Mouse (Mus musculus): ENCODE measurements at regions not wholly inside any gene's neighbourhood (a gene's known extent, or its start where the extent isn't known, plus 50 kb on each side); places are given as distances from the start of the nearest gene placed in this dataset.

GRCm38 (mm10) chr1:6928658-6929057 is 2121.0 kb downstream of the Gm37988 start:
- no peak for DNase-seq (ENCODE audit: low read depth, low spot score)

- no peak for DNase-seq (ENCODE audit: low read depth, low spot score)
These were observed 2124.2 kb downstream of the Gm37988 start for GRCm38 (mm10) chr1:6931876-6932275.

- DNase-seq (ENCODE audit: low read depth, low spot score): no peak
These were observed 2162.1 kb downstream of the Gm37988 start for GRCm38 (mm10) chr1:6969838-6970237.

- no peak for DNase-seq (ENCODE audit: low read depth, low spot score)
These were observed 2166.1 kb downstream of the Gm37988 start for GRCm38 (mm10) chr1:6973749-6974327.

- no peak for DNase-seq (ENCODE audit: low read depth, low spot score)
These were observed 2171.9 kb downstream of the Gm37988 start for GRCm38 (mm10) chr1:6979626-6980025.

GRCm38 (mm10) chr1:6984226-6984625 is 2176.5 kb downstream of the Gm37988 start:
- no peak for DNase-seq (ENCODE audit: low read depth, low spot score)

- no peak for DNase-seq (ENCODE audit: low read depth, low spot score)
These were observed 2189.9 kb downstream of the Gm37988 start for GRCm38 (mm10) chr1:6997611-6998010.

GRCm38 (mm10) chr1:7010184-7010583 is 2202.5 kb downstream of the Gm37988 start:
- peak; percentile 41 for DNase-seq (ENCODE audit: low read depth, low spot score)

Measured in telencephalon, adult 2 months (tissue).